Mouse (Mus musculus): ENCODE data around the gene Ngf. TPM values are rescaled to one million over a fixed set of nuclear protein-coding genes. Genes with fewer than 3 reads are reported as not detected.

Gene Ngf
- polyA plus RNA-seq, 1 experiment from 2014 or later, result 2.0 TPM

- H3K36me3 ChIP-seq (ENCODE audit: control insufficient read depth, insufficient read depth, low read length), result no peaks in the 10 kb centered on the region
- WGBS, result 61% methylated on average over 9 of the region's 9 CpGs
- H3K4me1 ChIP-seq (replicated peaks; ENCODE audit: control insufficient read depth, insufficient read depth), result no peaks in the 10 kb centered on the region
- H3K27ac ChIP-seq (replicated peaks), result no peak overlapping the region
- DNase-seq (ENCODE audit: low spot score), result no peak
- no peaks in the 10 kb centered on the region for H3K9me3 ChIP-seq (ENCODE audit: control insufficient read depth, low read length)
- TF ChIP-seq EP300 (optimal IDR thresholded peaks at IDR 0.05) (no peak), CTCF (IDR thresholded peaks at IDR 0.05; ENCODE audit: low read depth) (no peak)
- no peak for ATAC-seq (ENCODE audit: low FRiP score, low TSS enrichment)
- no peak overlapping the region for H3K4me2 ChIP-seq (replicated peaks; ENCODE audit: low read depth)
- H3K4me3 ChIP-seq (ENCODE audit: low read depth, low read length), result no peak overlapping the region
- no peaks in the 10 kb centered on the region for H3K27me3 ChIP-seq (ENCODE audit: control insufficient read depth, insufficient read depth, low read length)
- no peak overlapping the region for H3K9ac ChIP-seq (ENCODE audit: low read length)
Measured at GRCm38 (mm10) chr3:102462703-102463336, 6.9 kb upstream of the Ngf start.

GRCm38 (mm10) chr3:102463339-102463738, 6.4 kb upstream of the Ngf start:
- Histone ChIP-seq H3K27ac (replicated peaks) (no peak overlapping the region), H3K9me3 (ENCODE audit: control insufficient read depth, low read length) (no peaks in the 10 kb centered on the region), H3K36me3 (ENCODE audit: control insufficient read depth, insufficient read depth, low read length) (no peaks in the 10 kb centered on the region), H3K27me3 (ENCODE audit: control insufficient read depth, insufficient read depth, low read length) (no peaks in the 10 kb centered on the region), H3K9ac (ENCODE audit: low read length) (no peak overlapping the region), H3K4me1 (replicated peaks; ENCODE audit: control insufficient read depth, insufficient read depth) (no peaks in the 10 kb centered on the region), H3K4me3 (ENCODE audit: low read depth, low read length) (no peak overlapping the region), H3K4me2 (replicated peaks; ENCODE audit: low read depth) (no peak overlapping the region)
- 94% methylated on average over 2 of the region's 2 CpGs for WGBS
- TF ChIP-seq CTCF (IDR thresholded peaks at IDR 0.05; ENCODE audit: low read depth) (no peak), EP300 (optimal IDR thresholded peaks at IDR 0.05) (no peak)
- ATAC-seq (ENCODE audit: low FRiP score, low TSS enrichment) (no peak), DNase-seq (ENCODE audit: low spot score) (no peak)

- H3K9ac ChIP-seq (ENCODE audit: low read length), result no peak overlapping the region
- peak; percentile 61; the same call in 1 of the 2 replicates for ATAC-seq (ENCODE audit: low FRiP score, low TSS enrichment)
- WGBS, result 27% methylated on average over 3 of the region's 3 CpGs
Measured at GRCm38 (mm10) chr3:102466587-102466986, 3.1 kb upstream of the Ngf start.

GRCm38 (mm10) chr3:102467121-102467520, 2.6 kb upstream of the Ngf start:
- Histone ChIP-seq H3K9me3 (ENCODE audit: control insufficient read depth, low read length) (no peaks in the 10 kb centered on the region), H3K36me3 (ENCODE audit: control insufficient read depth, insufficient read depth, low read length) (no peaks in the 10 kb centered on the region), H3K27me3 (ENCODE audit: control insufficient read depth, insufficient read depth, low read length) (peaks cover 2% of the 10 kb centered on the region; the same call in 1 of the 2 replicates), H3K4me1 (replicated peaks; ENCODE audit: control insufficient read depth, insufficient read depth) (0 out of 2 replicates have a peak, but pooled peaks cover 2% of the 10 kb centered on the region), H3K27ac (replicated peaks) (no peak overlapping the region), H3K4me2 (replicated peaks; ENCODE audit: low read depth) (no peak overlapping the region), H3K4me3 (ENCODE audit: low read depth, low read length) (no peak overlapping the region), H3K9ac (ENCODE audit: low read length) (no peak overlapping the region)
- TF ChIP-seq CTCF (IDR thresholded peaks at IDR 0.05; ENCODE audit: low read depth) (no peak), EP300 (optimal IDR thresholded peaks at IDR 0.05) (no peak)
- WGBS, result 77% methylated on average over 8 of the region's 8 CpGs
- ATAC-seq (ENCODE audit: low FRiP score, low TSS enrichment) (no peak), DNase-seq (ENCODE audit: low spot score) (no peak)

More at GRCm38 (mm10) chr3:102466587-102466986, 3.1 kb upstream of the Ngf start:
- H3K27ac ChIP-seq (replicated peaks), result no peak overlapping the region
- peaks cover 2% of the 10 kb centered on the region; the same call in 1 of the 2 replicates for H3K27me3 ChIP-seq (ENCODE audit: control insufficient read depth, insufficient read depth, low read length)
- H3K9me3 ChIP-seq (ENCODE audit: control insufficient read depth, low read length), result no peaks in the 10 kb centered on the region
- H3K4me2 ChIP-seq (replicated peaks; ENCODE audit: low read depth), result no peak overlapping the region
- H3K36me3 ChIP-seq (ENCODE audit: control insufficient read depth, insufficient read depth, low read length), result no peaks in the 10 kb centered on the region
- DNase-seq (ENCODE audit: low spot score), result peak; percentile 72
- no peak overlapping the region for H3K4me3 ChIP-seq (ENCODE audit: low read depth, low read length)
- H3K4me1 ChIP-seq (replicated peaks; ENCODE audit: control insufficient read depth, insufficient read depth), result no peaks in the 10 kb centered on the region
- TF ChIP-seq EP300 (optimal IDR thresholded peaks at IDR 0.05) (no peak), CTCF (IDR thresholded peaks at IDR 0.05; ENCODE audit: low read depth) (peak; percentile 87)

- TF ChIP-seq EP300 (optimal IDR thresholded peaks at IDR 0.05), result no peak
- no peak for TF ChIP-seq CTCF (IDR thresholded peaks at IDR 0.05; ENCODE audit: low read depth)
- WGBS, result 78% methylated on average over 5 of the region's 5 CpGs
- Histone ChIP-seq H3K4me3 (ENCODE audit: low read depth, low read length) (0 out of 2 replicates have a peak overlapping the region, but pooled peaks have one; percentile 40), H3K4me2 (replicated peaks; ENCODE audit: low read depth) (peak overlapping the region; percentile 29; the same call in 1 of the 2 replicates), H3K27ac (replicated peaks) (no peak overlapping the region), H3K36me3 (ENCODE audit: control insufficient read depth, insufficient read depth, low read length) (no peaks in the 10 kb centered on the region), H3K4me1 (replicated peaks; ENCODE audit: control insufficient read depth, insufficient read depth) (0 out of 2 replicates have a peak, but pooled peaks cover 2% of the 10 kb centered on the region), H3K27me3 (ENCODE audit: control insufficient read depth, insufficient read depth, low read length) (peaks cover 2% of the 10 kb centered on the region; the same call in 1 of the 2 replicates), H3K9ac (ENCODE audit: low read length) (no peak overlapping the region), H3K9me3 (ENCODE audit: control insufficient read depth, low read length) (no peaks in the 10 kb centered on the region)
- no peak for ATAC-seq (ENCODE audit: low FRiP score, low TSS enrichment)
- no peak for DNase-seq (ENCODE audit: low spot score)
Measured at GRCm38 (mm10) chr3:102471251-102471650, 1.5 kb downstream of the Ngf start.

GRCm38 (mm10) chr3:102471799-102472198, 2.1 kb downstream of the Ngf start:
- H3K27me3 ChIP-seq (ENCODE audit: control insufficient read depth, insufficient read depth, low read length), result peaks cover 2% of the 10 kb centered on the region; the same call in 1 of the 2 replicates
- 0 out of 2 replicates have a peak, but pooled peaks cover 2% of the 10 kb centered on the region for H3K4me1 ChIP-seq (replicated peaks; ENCODE audit: control insufficient read depth, insufficient read depth)
- no peaks in the 10 kb centered on the region for H3K36me3 ChIP-seq (ENCODE audit: control insufficient read depth, insufficient read depth, low read length)
- H3K4me3 ChIP-seq (ENCODE audit: low read depth, low read length), result no peak overlapping the region
- H3K9me3 ChIP-seq (ENCODE audit: control insufficient read depth, low read length), result no peaks in the 10 kb centered on the region
- H3K4me2 ChIP-seq (replicated peaks; ENCODE audit: low read depth), result no peak overlapping the region
- H3K27ac ChIP-seq (replicated peaks), result no peak overlapping the region
- no peak for TF ChIP-seq EP300 (optimal IDR thresholded peaks at IDR 0.05)
- no peak for TF ChIP-seq CTCF (IDR thresholded peaks at IDR 0.05; ENCODE audit: low read depth)
- H3K9ac ChIP-seq (ENCODE audit: low read length), result no peak overlapping the region
- no peak for DNase-seq (ENCODE audit: low spot score)
- 43% methylated on average over 5 of the region's 5 CpGs for WGBS
- no peak for ATAC-seq (ENCODE audit: low FRiP score, low TSS enrichment)
